Mouse (Mus musculus): ENCODE data around the gene Eef1akmt2. TPM values are rescaled to one million over a fixed set of nuclear protein-coding genes. Genes with fewer than 3 reads are reported as not detected.

Gene Eef1akmt2
- polyA plus RNA-seq, 1 experiment = 34.7 TPM

- Histone ChIP-seq H3K4me3 (ENCODE audit: insufficient read depth, low read length) (peak within 1 kb of the TSS; percentile 73), H3K4me1 (ENCODE audit: control insufficient read depth, insufficient read depth, low read length) (peaks cover 4% of the 10 kb centered on the region), H3K27ac (ENCODE audit: insufficient read depth, low read length) (peak within 1 kb of the TSS; percentile 69)
- TF ChIP-seq CTCF (IDR thresholded peaks at IDR 0.05; ENCODE audit: extremely low read depth, insufficient read depth, low read length) (no peak), POLR2A (IDR thresholded peaks at IDR 0.05; ENCODE audit: extremely low read depth, insufficient read depth, low read length) (peak; percentile 69; the same call in 1 of the 2 replicates)
Measured at GRCm38 (mm10) chr7:132813416-132814088, 38.9 kb downstream of the Eef1akmt2 start, which contains the start of gene Fam53b. Fam53b (minus strand) TSS chr7:132813886.

- Histone ChIP-seq H3K4me1 (ENCODE audit: control insufficient read depth, insufficient read depth, low read length) (peaks cover 6% of the 10 kb centered on the region), H3K27ac (ENCODE audit: insufficient read depth, low read length) (peak overlapping the region; percentile 93), H3K4me3 (ENCODE audit: insufficient read depth, low read length) (peak overlapping the region; percentile 73)
- TF ChIP-seq POLR2A (IDR thresholded peaks at IDR 0.05; ENCODE audit: extremely low read depth, insufficient read depth, low read length) (no peak), CTCF (IDR thresholded peaks at IDR 0.05; ENCODE audit: extremely low read depth, insufficient read depth, low read length) (no peak)
Measured at GRCm38 (mm10) chr7:132812619-132813415, 39.7 kb downstream of the Eef1akmt2 start.

- Histone ChIP-seq H3K27ac (ENCODE audit: insufficient read depth, low read length) (peak overlapping the region; percentile 93), H3K4me1 (ENCODE audit: control insufficient read depth, insufficient read depth, low read length) (peaks cover 12% of the 10 kb centered on the region), H3K4me3 (ENCODE audit: insufficient read depth, low read length) (peak overlapping the region; percentile 73)
- TF ChIP-seq POLR2A (IDR thresholded peaks at IDR 0.05; ENCODE audit: extremely low read depth, insufficient read depth, low read length) (no peak), CTCF (IDR thresholded peaks at IDR 0.05; ENCODE audit: extremely low read depth, insufficient read depth, low read length) (no peak)
Measured at GRCm38 (mm10) chr7:132811716-132812618, 40.5 kb downstream of the Eef1akmt2 start.

- TF ChIP-seq CTCF (IDR thresholded peaks at IDR 0.05; ENCODE audit: extremely low read depth, insufficient read depth, low read length) = peak; percentile 91
- no peak for TF ChIP-seq POLR2A (IDR thresholded peaks at IDR 0.05; ENCODE audit: extremely low read depth, insufficient read depth, low read length)
- Histone ChIP-seq H3K4me1 (ENCODE audit: control insufficient read depth, insufficient read depth, low read length) (peaks cover 20% of the 10 kb centered on the region), H3K4me3 (ENCODE audit: insufficient read depth, low read length) (peak overlapping the region; percentile 2), H3K27ac (ENCODE audit: insufficient read depth, low read length) (peak overlapping the region; percentile 69; the same call in 1 of the 2 replicates)
Measured at GRCm38 (mm10) chr7:132810879-132811278, 41.6 kb downstream of the Eef1akmt2 start.

GRCm38 (mm10) chr7:132810368-132810767 is 42.1 kb downstream of the Eef1akmt2 start:
- H3K4me1 ChIP-seq (ENCODE audit: control insufficient read depth, insufficient read depth, low read length) = peaks cover 25% of the 10 kb centered on the region
- TF ChIP-seq CTCF (IDR thresholded peaks at IDR 0.05; ENCODE audit: extremely low read depth, insufficient read depth, low read length) (no peak), POLR2A (IDR thresholded peaks at IDR 0.05; ENCODE audit: extremely low read depth, insufficient read depth, low read length) (peak; percentile 42; the same call in 1 of the 2 replicates)
- peak overlapping the region; percentile 69; the same call in 1 of the 2 replicates for H3K27ac ChIP-seq (ENCODE audit: insufficient read depth, low read length)
- no peak overlapping the region; the same call in 1 of the 2 replicates for H3K4me3 ChIP-seq (ENCODE audit: insufficient read depth, low read length)

- TF ChIP-seq CTCF (IDR thresholded peaks at IDR 0.05; ENCODE audit: extremely low read depth, insufficient read depth, low read length) = no peak
- TF ChIP-seq POLR2A (IDR thresholded peaks at IDR 0.05; ENCODE audit: extremely low read depth, insufficient read depth, low read length) = no peak
- Histone ChIP-seq H3K27ac (ENCODE audit: insufficient read depth, low read length) (peak overlapping the region; percentile 69), H3K4me1 (ENCODE audit: control insufficient read depth, insufficient read depth, low read length) (peaks cover 26% of the 10 kb centered on the region), H3K4me3 (ENCODE audit: insufficient read depth, low read length) (no peak overlapping the region; the same call in 1 of the 2 replicates)
Measured at GRCm38 (mm10) chr7:132809721-132810120, 42.8 kb downstream of the Eef1akmt2 start.

- TF ChIP-seq POLR2A (IDR thresholded peaks at IDR 0.05; ENCODE audit: extremely low read depth, insufficient read depth, low read length) (no peak), CTCF (IDR thresholded peaks at IDR 0.05; ENCODE audit: extremely low read depth, insufficient read depth, low read length) (no peak)
- H3K4me1 ChIP-seq (ENCODE audit: control insufficient read depth, insufficient read depth, low read length) = peaks cover 26% of the 10 kb centered on the region
- no peak overlapping the region for H3K4me3 ChIP-seq (ENCODE audit: insufficient read depth, low read length)
Measured at GRCm38 (mm10) chr7:132808841-132809682, 43.4 kb downstream of the Eef1akmt2 start.

GRCm38 (mm10) chr7:132808051-132808796 is 44.2 kb downstream of the Eef1akmt2 start:
- no peak overlapping the region for H3K4me3 ChIP-seq (ENCODE audit: insufficient read depth, low read length)
- H3K4me1 ChIP-seq (ENCODE audit: control insufficient read depth, insufficient read depth, low read length) = peaks cover 26% of the 10 kb centered on the region
- TF ChIP-seq POLR2A (IDR thresholded peaks at IDR 0.05; ENCODE audit: extremely low read depth, insufficient read depth, low read length) (no peak), CTCF (IDR thresholded peaks at IDR 0.05; ENCODE audit: extremely low read depth, insufficient read depth, low read length) (no peak)
- peak overlapping the region; percentile 51 for H3K27ac ChIP-seq (ENCODE audit: insufficient read depth, low read length)

More at GRCm38 (mm10) chr7:132808841-132809682, 43.4 kb downstream of the Eef1akmt2 start:
- H3K27ac ChIP-seq (ENCODE audit: insufficient read depth, low read length) = peak overlapping the region; percentile 69

Data from cortical plate, adult 2 months (tissue).